Mouse (Mus musculus) liver, embryonic 14.5 days (tissue): ENCODE data around the gene Prkaca. TPM values are rescaled to one million over a fixed set of nuclear protein-coding genes. Genes with fewer than 3 reads are reported as not detected.
A peak's percentile ranks its signal among the peaks of the same experiment; 100 is the strongest.

ENCODE experiments used
- ATAC-seq: fragments of 200-750 bp; cut with Nextera tagmentation; 2 replicates; pipeline ENCODE4 v1.8.0; 2017; ENCODE audit warnings: moderate number of reproducible peaks, mild to moderate bottlenecking, moderate library complexity; ENCODE audit not compliant: insufficient read depth
- DNase-seq, 3 experiments: peaks; one replicate each; pipeline ENCODE4 v3.0.0-alpha.2; 2012 to 2013; ENCODE audit warnings: low read depth in 3 of 3, low spot score in 3 of 3
- H3K27ac ChIP-seq: fragments of 300-500 bp; sonication (generic); 2 replicates; pipeline ENCODE4 v1.5.1; 2014; ENCODE audit warnings: moderate library complexity, mild to moderate bottlenecking, control low read depth, inconsistent platforms
- H3K27me3 ChIP-seq: fragments of 300-500 bp; sonication (generic); 2 replicates; pipeline ENCODE4 v1.6.1; 2014; ENCODE audit warnings: mild to moderate bottlenecking, low read length, moderate library complexity; ENCODE audit not compliant: control insufficient read depth, insufficient read depth
- H3K36me3 ChIP-seq: fragments of 300-500 bp; sonication (generic); replicated peaks from 2 replicates; pipeline ENCODE4 v1.6.1; 2014; ENCODE audit warnings: low read depth; ENCODE audit not compliant: control insufficient read depth, insufficient read depth
- H3K4me1 ChIP-seq, 2 experiments: fragments of 200-500 bp in 1 of 2; fragments of 300-500 bp in 1 of 2; sonication (generic) in 1 of 2; replicated peaks; 2 replicates each; pipeline ENCODE4 v1.6.1; 2012 to 2014; ENCODE audit warnings: antibody characterized with exemption in 1 of 2, inconsistent platforms in 1 of 2, low read length in 1 of 2; ENCODE audit not compliant: control insufficient read depth in 2 of 2, insufficient read depth in 2 of 2
- H3K4me2 ChIP-seq: fragments of 300-500 bp; sonication (generic); 2 replicates; pipeline ENCODE4 v1.6.1; 2014; ENCODE audit warnings: low read depth, mild to moderate bottlenecking, control low read depth, moderate library complexity
- H3K4me3 ChIP-seq, 2 experiments: fragments of 200-500 bp in 1 of 2; fragments of 300-500 bp in 1 of 2; sonication (generic) in 1 of 2; 2 replicates each; pipeline ENCODE4 v1.5.1; 2012 to 2014; ENCODE audit warnings: low read depth in 2 of 2, low read length in 2 of 2, mild to moderate bottlenecking in 2 of 2, control low read depth in 1 of 2, inconsistent platforms in 1 of 2, moderate library complexity in 1 of 2; ENCODE audit not compliant: insufficient read depth in 1 of 2
- H3K9ac ChIP-seq: fragments of 300-500 bp; sonication (generic); replicated peaks from 2 replicates; pipeline ENCODE4 v1.6.1; 2014; ENCODE audit warnings: mild to moderate bottlenecking, control low read depth, moderate library complexity
- H3K9me3 ChIP-seq: fragments of 300-500 bp; sonication (generic); 2 replicates; pipeline ENCODE4 v1.6.1; 2016; ENCODE audit warnings: low read length, mixed read lengths; ENCODE audit not compliant: control insufficient read depth
- CTCF ChIP-seq: IDR thresholded peaks from 2 replicates; pipeline ENCODE4 v1.5.1; 2016; ENCODE audit warnings: antibody characterized with exemption, low read depth, control low read depth
- EP300 ChIP-seq: IDR thresholded peaks from 2 replicates; pipeline ENCODE4 v1.6.1; 2016; ENCODE audit warnings: antibody characterized with exemption, low read depth
- WGBS: fragments of 180-500 bp; shearing (Covaris S2); extraction: QIAGEN DNeasy Blood & Tissue Kit; methylation state at CpG from one replicate; pipeline ENCODE4 v1.1.7; 2014; ENCODE audit not compliant: insufficient replicate concordance; 5-methylcytosine and 5-hydroxymethylcytosine counted together
- polyA plus RNA-seq, 2 experiments: library from polyadenylated mRNA; depleted of rRNA in 1 of 2; stranded (reverse) in 1 of 2; unstranded in 1 of 2; fragments of >200 nt; fragmentation: Nextera tagmentation in 1 of 2; extraction: Ambion mirVana in 1 of 2; gene quantifications; 2 replicates each; pipeline versions ENCODE4 v1.2.1 to v1.2.3; 2012 to 2014

Gene Prkaca
- polyA plus RNA-seq, 2 experiments: 24.8 to 30.6 TPM

DNA sequence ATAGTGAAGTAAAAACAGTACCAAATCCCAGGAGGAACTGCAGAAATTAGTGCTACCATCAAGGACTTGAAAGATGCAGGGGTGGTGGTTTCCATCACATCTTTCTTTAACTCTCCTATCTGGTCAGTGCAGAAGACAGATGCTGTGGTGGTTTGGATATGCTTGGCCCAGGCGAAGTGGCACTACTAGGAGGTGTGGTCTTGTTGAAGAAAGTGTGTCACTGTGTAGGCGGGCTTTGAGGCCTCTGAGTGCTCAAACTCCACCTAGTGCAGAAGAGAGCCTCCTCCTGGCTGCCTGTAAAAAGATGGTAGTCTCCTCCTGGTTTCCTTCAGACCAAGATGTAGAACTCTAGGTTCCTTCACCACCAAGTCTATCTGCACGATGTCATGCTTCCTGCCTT, 27.3 kb upstream of the Prkaca start:
- ATAC-seq (no peak), DNase-seq (no peak)
- Histone ChIP-seq H3K4me1 (no peaks in the 10 kb centered on the region), H3K36me3 (no peaks in the 10 kb centered on the region), H3K9me3 (no peaks in the 10 kb centered on the region), H3K27ac (no peak overlapping the region), H3K4me2 (no peak overlapping the region), H3K9ac (no peak overlapping the region), H3K27me3 (no peaks in the 10 kb centered on the region), H3K4me3 (no peak overlapping the region)
- WGBS: 16% methylated on average over 3 of the region's 3 CpGs
- no peak for TF ChIP-seq EP300
- TF ChIP-seq CTCF: no peak

DNA sequence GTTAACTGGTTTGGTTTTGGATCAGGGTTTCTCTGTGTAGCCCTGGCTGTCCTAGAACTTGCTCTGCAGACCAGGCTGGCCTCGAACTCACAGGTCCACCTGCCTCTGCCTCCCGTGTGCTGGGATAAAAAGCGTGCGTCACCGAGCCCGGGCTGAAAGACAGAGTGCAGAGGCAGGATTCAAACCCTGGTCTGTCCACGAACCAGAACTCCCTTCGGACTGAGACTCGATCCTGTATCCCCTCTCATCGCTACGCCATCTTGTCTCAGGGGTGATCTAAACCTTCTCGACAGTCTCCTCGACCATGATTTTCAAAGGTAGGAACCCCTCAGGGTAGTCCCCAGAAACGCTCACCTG, 18.1 kb upstream of the Prkaca start:
- Histone ChIP-seq H3K9ac (peak overlapping the region; percentile 9; the same call in 1 of the 2 replicates), H3K4me2 (peak overlapping the region; percentile 98), H3K4me3 (peak overlapping the region; percentile 55 to 73), H3K27ac (no peak overlapping the region), H3K9me3 (no peaks in the 10 kb centered on the region), H3K4me1 (peaks cover 12% of the 10 kb centered on the region in 2 experiments), H3K36me3 (peaks cover 5% of the 10 kb centered on the region), H3K27me3 (no peaks in the 10 kb centered on the region)
- 3% methylated on average over 14 of the region's 14 CpGs for WGBS
- DNase-seq: no peak
- no peak for ATAC-seq
- TF ChIP-seq CTCF: no peak
- TF ChIP-seq EP300: no peak

DNA sequence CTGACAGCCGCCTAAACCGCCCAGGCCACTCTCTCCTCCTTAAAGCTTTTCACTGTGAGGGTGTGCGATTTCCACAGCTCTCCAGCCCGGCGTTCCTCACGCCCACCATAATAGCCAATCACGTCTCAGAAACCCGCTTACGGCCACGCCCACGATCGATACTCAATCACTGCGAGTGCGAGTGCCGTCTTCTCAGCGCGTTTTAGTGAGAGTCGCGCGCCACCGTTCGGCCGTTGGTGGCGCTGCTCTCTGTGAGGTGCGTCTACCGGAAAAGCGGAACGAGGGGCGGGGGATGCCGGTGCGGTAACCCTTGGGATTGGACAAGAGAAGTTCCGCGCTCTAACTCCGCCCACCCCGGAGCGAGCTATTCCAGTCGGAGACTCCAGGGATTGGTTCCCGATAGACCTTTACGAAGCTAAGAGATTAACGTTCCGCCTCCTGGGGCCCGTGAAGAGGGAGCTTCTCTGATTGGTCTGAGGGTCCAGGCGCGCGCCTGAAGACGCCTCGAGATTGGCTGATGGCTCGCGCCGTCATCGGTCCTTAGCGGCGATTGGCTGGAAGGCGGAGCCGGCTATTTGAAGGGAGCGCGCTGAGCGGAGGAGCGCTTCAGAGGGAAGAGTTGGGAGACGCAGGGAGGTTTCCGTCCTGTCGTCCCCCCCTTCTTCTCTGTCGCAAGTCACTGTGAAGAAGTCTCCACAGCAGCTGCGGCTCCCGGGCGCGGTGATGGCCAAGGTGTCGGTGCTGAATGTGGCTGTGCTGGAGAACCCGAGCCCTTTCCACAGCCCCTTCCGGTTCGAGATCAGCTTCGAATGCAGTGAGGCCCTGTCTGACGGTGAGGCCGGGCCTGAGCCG, 17.5 kb upstream of the Prkaca start, which contains the start of the genes Gm10644 and Asf1b:
Gene Gm10644, minus strand, starts transcription at position 100 of the 852 bp plus-strand sequence.
Gene Asf1b, plus strand, starts transcription at position 402 of the 852 bp plus-strand sequence.
- H3K36me3 ChIP-seq: peaks cover 5% of the 10 kb centered on the region
- TF ChIP-seq CTCF (peak; percentile 97), EP300 (no peak)
- ATAC-seq: peak; percentile 98
- peak within 1 kb of the TSS; percentile 83 for H3K9ac ChIP-seq
- no peaks in the 10 kb centered on the region for H3K27me3 ChIP-seq
- peak within 1 kb of the TSS; percentile 98 for H3K4me2 ChIP-seq
- H3K4me3 ChIP-seq: peak within 1 kb of the TSS; percentile 77 to 79
- WGBS: under 1% methylated on average over 75 of the region's 75 CpGs
- peak within 1 kb of the TSS; percentile 51 for H3K27ac ChIP-seq
- no peaks in the 10 kb centered on the region for H3K9me3 ChIP-seq
- DNase-seq: peak; percentile 100
- H3K4me1 ChIP-seq: peaks cover 12% of the 10 kb centered on the region in 2 experiments

DNA sequence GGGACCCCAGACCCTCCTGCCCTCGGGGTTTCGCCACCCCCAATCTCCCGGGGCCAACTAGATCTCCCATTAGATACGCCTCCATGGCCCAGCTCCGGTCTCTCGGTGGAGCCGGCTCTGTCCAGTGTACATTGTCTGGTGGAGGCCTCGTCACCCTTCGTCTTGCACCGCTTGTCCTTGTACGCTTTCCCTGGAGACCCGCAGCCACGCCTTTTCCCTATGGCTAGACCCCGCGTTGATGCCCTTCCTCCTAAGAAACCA, 16.9 kb upstream of the Prkaca start:
- TF ChIP-seq EP300: no peak
- TF ChIP-seq CTCF: no peak
- peak overlapping the region; percentile 2; the same call in 1 of the 2 replicates for H3K27ac ChIP-seq
- no peak for ATAC-seq
- DNase-seq: no peak
- H3K4me1 ChIP-seq: peaks cover 12% of the 10 kb centered on the region in 2 experiments
- peak overlapping the region; percentile 77 to 79 for H3K4me3 ChIP-seq
- H3K9ac ChIP-seq: peak overlapping the region; percentile 83
- H3K9me3 ChIP-seq: no peaks in the 10 kb centered on the region
- peak overlapping the region; percentile 98 for H3K4me2 ChIP-seq
- under 1% methylated on average over 15 of the region's 15 CpGs for WGBS
- H3K36me3 ChIP-seq: peaks cover 5% of the 10 kb centered on the region
- no peaks in the 10 kb centered on the region for H3K27me3 ChIP-seq

DNA sequence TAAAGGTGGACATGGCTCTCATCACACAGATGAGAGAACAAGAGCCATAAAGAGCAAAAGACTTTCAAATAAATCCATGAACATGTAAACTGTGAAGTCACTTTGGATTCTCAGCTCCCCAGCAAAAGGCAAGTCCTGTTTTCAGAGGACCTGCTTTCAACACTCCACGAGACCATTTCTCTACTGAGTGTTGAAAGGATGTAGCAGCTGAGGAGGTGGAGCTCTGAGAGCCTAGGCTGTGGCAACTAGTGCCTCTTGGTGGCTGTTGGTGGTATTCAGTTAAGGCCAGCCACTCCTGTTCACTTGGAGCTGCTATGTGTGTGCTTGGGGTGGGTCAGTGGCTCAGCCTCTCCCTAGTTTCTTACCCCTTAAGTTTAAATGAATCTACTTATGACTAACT, 16.0 kb upstream of the Prkaca start:
- H3K4me2 ChIP-seq: peak overlapping the region; percentile 98
- H3K4me1 ChIP-seq: peaks cover 12% of the 10 kb centered on the region in 2 experiments
- no peak overlapping the region for H3K27ac ChIP-seq
- no peaks in the 10 kb centered on the region for H3K27me3 ChIP-seq
- no peaks in the 10 kb centered on the region for H3K9me3 ChIP-seq
- TF ChIP-seq EP300 (no peak), CTCF (peak; percentile 76)
- H3K9ac ChIP-seq: peak overlapping the region; percentile 83
- H3K4me3 ChIP-seq: peak overlapping the region; percentile 77 to 79
- ATAC-seq (no peak), DNase-seq (peak; percentile 45 to 58 (median 50))
- peaks cover 5% of the 10 kb centered on the region for H3K36me3 ChIP-seq
- 12% methylated on average over 1 of the region's 1 CpGs for WGBS
